Mouse (Mus musculus): Measurements from ENCODE around the gene Eif3k.
A peak's percentile ranks its signal among the peaks of the same experiment; 100 is the strongest.

Gene Eif3k

GRCm38 (mm10) chr7:28933825-28934224 lies 47.8 kb downstream of the Eif3k start:
- DNase-seq = no peak

- DNase-seq = no peak
Measured at GRCm38 (mm10) chr7:28932421-28933041, 49.1 kb downstream of the Eif3k start.

- DNase-seq = no peak
Measured at GRCm38 (mm10) chr7:28931695-28932039, 50.0 kb downstream of the Eif3k start.

GRCm38 (mm10) chr7:28931032-28931694 lies 50.5 kb downstream of the Eif3k start:
- DNase-seq = no peak

- DNase-seq = no peak
Measured at GRCm38 (mm10) chr7:28930320-28931031, 51.2 kb downstream of the Eif3k start.

GRCm38 (mm10) chr7:28929381-28929780 lies 52.3 kb downstream of the Eif3k start:
- DNase-seq = no peak

GRCm38 (mm10) chr7:28926172-28926571 lies 55.5 kb downstream of the Eif3k start:
- no peak for DNase-seq

- DNase-seq = no peak
Measured at GRCm38 (mm10) chr7:28925317-28925716, 56.3 kb downstream of the Eif3k start.

GRCm38 (mm10) chr7:28924802-28925201 lies 56.9 kb downstream of the Eif3k start:
- no peak for DNase-seq

- DNase-seq = no peak
Measured at GRCm38 (mm10) chr7:28923865-28924291, 57.8 kb downstream of the Eif3k start.

GRCm38 (mm10) chr7:28922606-28923005 lies 59.1 kb downstream of the Eif3k start:
- peak; percentile 48 for DNase-seq

- peak; percentile 38 for DNase-seq
Measured at GRCm38 (mm10) chr7:28921722-28922465, 59.8 kb downstream of the Eif3k start.
